Mouse (Mus musculus) right cerebral cortex, postnatal 36 days (tissue): ENCODE measurements around the gene Fktn.
A peak's percentile ranks its signal among the peaks of the same experiment; 100 is the strongest.

Source experiments
- DNase-seq, 2 experiments: peaks; one replicate each; pipeline ENCODE4 v3.0.0; 2022; ENCODE audit warnings: low spot score in 2 of 2, mixed read lengths in 1 of 2

The Fktn gene

GRCm38 (mm10) chr4:53825821-53826605 is 112.2 kb downstream of the Fktn start, which contains the start of gene Tmem38b:
Gene Tmem38b, plus strand, starts transcription at chr4:53826045.
- peak; percentile 34 to 37 for DNase-seq

- no peak for DNase-seq
Observed at GRCm38 (mm10) chr4:53826641-53827248, 112.9 kb downstream of the Fktn start.
